Mouse (Mus musculus): ENCODE results near the gene 4933415F23Rik. TPM values are rescaled to one million over a fixed set of nuclear protein-coding genes. Genes with fewer than 3 reads are reported as not detected.
"Not testable (repeated sequence)": the region's sequence is repeated elsewhere in the genome, so short reads cannot be mapped to it uniquely, and the experiment has no call there.

The 4933415F23Rik gene
- not detected in 2 replicates for polyA plus RNA-seq (2012; rRNA removed)

GRCm38 (mm10) chr1:23102021-23102420 is at the start of gene 4933415F23Rik:
4933415F23Rik (minus strand) TSS chr1:23102253.
- no peak for DNase-seq (ENCODE audit: low spot score)

GRCm38 (mm10) chr1:23151722-23152121 is 49.7 kb upstream of the 4933415F23Rik start:
- DNase-seq (ENCODE audit: low spot score), result no peak

- no peak for DNase-seq (ENCODE audit: low spot score)
Measured at GRCm38 (mm10) chr1:23146198-23146873, 44.3 kb upstream of the 4933415F23Rik start.

GRCm38 (mm10) chr1:23141121-23141811 is 39.2 kb upstream of the 4933415F23Rik start:
- DNase-seq (ENCODE audit: low spot score), result no peak

- DNase-seq (ENCODE audit: low spot score), result not testable (repeated sequence)
Measured at GRCm38 (mm10) chr1:23140530-23140929, 38.5 kb upstream of the 4933415F23Rik start.

GRCm38 (mm10) chr1:23120901-23121300 is 18.8 kb upstream of the 4933415F23Rik start:
- DNase-seq (ENCODE audit: low spot score), result no peak

GRCm38 (mm10) chr1:23119406-23119805 is 17.4 kb upstream of the 4933415F23Rik start:
- no peak for DNase-seq (ENCODE audit: low spot score)

- no peak for DNase-seq (ENCODE audit: low spot score)
Measured at GRCm38 (mm10) chr1:23117423-23117822, 15.4 kb upstream of the 4933415F23Rik start.

GRCm38 (mm10) chr1:23109191-23109590 is 7.1 kb upstream of the 4933415F23Rik start:
- DNase-seq (ENCODE audit: low spot score), result no peak

- DNase-seq (ENCODE audit: low spot score), result no peak
Measured at GRCm38 (mm10) chr1:23102881-23103280, 828 bp upstream of the 4933415F23Rik start.

- DNase-seq (ENCODE audit: low spot score), result no peak
Measured at GRCm38 (mm10) chr1:23099791-23100190, 2.3 kb downstream of the 4933415F23Rik start.

- DNase-seq (ENCODE audit: low spot score), result no peak
Measured at GRCm38 (mm10) chr1:23098451-23098850, 3.6 kb downstream of the 4933415F23Rik start.

- no peak for DNase-seq (ENCODE audit: low spot score)
Measured at GRCm38 (mm10) chr1:23097996-23098395, 4.1 kb downstream of the 4933415F23Rik start.

- no peak for DNase-seq (ENCODE audit: low spot score)
Measured at GRCm38 (mm10) chr1:23067715-23068114, 34.3 kb downstream of the 4933415F23Rik start.

GRCm38 (mm10) chr1:23064717-23065475 is 37.2 kb downstream of the 4933415F23Rik start:
- DNase-seq (ENCODE audit: low spot score), result no peak

GRCm38 (mm10) chr1:23063946-23064345 is 38.1 kb downstream of the 4933415F23Rik start:
- no peak for DNase-seq (ENCODE audit: low spot score)

GRCm38 (mm10) chr1:23061614-23062373 is 40.3 kb downstream of the 4933415F23Rik start:
- DNase-seq (ENCODE audit: low spot score), result no peak

- DNase-seq (ENCODE audit: low spot score), result no peak
Measured at GRCm38 (mm10) chr1:23060056-23060455, 42.0 kb downstream of the 4933415F23Rik start.

Measured in urinary bladder, adult 2 months (tissue).